In genomic region chr2:104027458-104028138, GRCm38 (mm10) we compare ENCODE assay signal across 8 mouse cellular contexts. TPM values are rescaled to one million over a fixed set of nuclear protein-coding genes. Genes with fewer than 3 reads are reported as not detected.
DNase-seq lines count a peak whose midpoint lies in the region; ATAC-seq lines count a peak whose summit lies in the region.

Gene Fbxo3 (plus strand): TSS chr2:104027721.

- intact Hi-C loops in gastrocnemius, postnatal 14 days (cut with DNase I; ENCODE audit: low total_unique reads), result no loop called here

- DNase-seq in adipocyte (ENCODE audit: low spot score), result peak; percentile 87
- peak; percentile 77 for DNase-seq in embryo, embryonic 10 days (ENCODE audit: low spot score)
- DNase-seq in gastrocnemius, postnatal 14 days, result peak; percentile 85
- DNase-seq in left cerebral cortex, adult 9 months (ENCODE audit: low spot score in 2 of 2), result peak; percentile 53 to 87
- peak; percentile 64 to 74 for DNase-seq in right cerebral cortex, adult 2 months (ENCODE audit: low spot score in 2 of 2)
- DNase-seq in urinary bladder, postnatal 14 days (ENCODE audit: low spot score), result peak; percentile 87

- H3K4me1 ChIP-seq in megakaryocyte, embryonic 14.5 days, result peaks cover 32% of the 10 kb centered on the region

- ATAC-seq in inflammation-experienced regulatory T-cells, adult 6 months, result peak; percentile 69

- H3K4me3 ChIP-seq in megakaryocyte, embryonic 14.5 days (replicated peaks), result peak within 1 kb of the TSS; percentile 100

- H3K27me3 ChIP-seq in megakaryocyte, embryonic 14.5 days (replicated peaks), result no peaks in the 10 kb centered on the region

- H3K9me3 ChIP-seq in megakaryocyte, embryonic 14.5 days, result peaks cover 13% of the 10 kb centered on the region

- peaks cover 21% of the 10 kb centered on the region for H3K36me3 ChIP-seq in megakaryocyte, embryonic 14.5 days (replicated peaks; ENCODE audit: low read length)

RNA-seq across cellular contexts. Expression of gene Fbxo3, which starts in this region (rescaled TPM):
- 10 to 100 TPM; 43.0 to 47.5 TPM for total RNA-seq in gastrocnemius, postnatal 14 days (2021)
- 10 to 100 TPM; 32.6 to 50.3 (median 40.2) TPM for polyA plus RNA-seq in inflammation-experienced regulatory T-cells, adult 6 months (2017; shearing (Covaris generic))
- 2.7 TPM in 1 of 2 replicates, not detected in the other for polyA plus RNA-seq in megakaryocyte, embryonic 14.5 days (2012; ENCODE audit: insufficient read depth, low replicate concordance)

Comparison
In these comparisons a context has a peak if more than half of its experiments do, and no peak if none do; other contexts are left out.
1. Peak in every context shown above with its lines: DNase-seq, ATAC-seq and H3K4me3 ChIP-seq.